Mouse (Mus musculus) kidney, postnatal 0 days (tissue): ENCODE measurements around the gene Lypd4. TPM values are rescaled to one million over a fixed set of nuclear protein-coding genes. Genes with fewer than 3 reads are reported as not detected.

Source experiments
- ATAC-seq: fragments of 200-750 bp; cut with Nextera tagmentation; replicated peaks from 2 replicates; pipeline ENCODE4 v1.8.0; 2017; ENCODE audit warnings: low read depth, moderate number of reproducible peaks, moderate TSS enrichment, moderate library complexity; ENCODE audit not compliant: low FRiP score
- DNase-seq: peaks from one replicate; pipeline ENCODE4 v3.0.0-alpha.2; 2016; ENCODE audit warnings: low spot score
- H3K27ac ChIP-seq: fragments of 300-500 bp; sonication (generic); 2 replicates; pipeline ENCODE4 v1.5.1; 2014; ENCODE audit warnings: mild to moderate bottlenecking
- H3K27me3 ChIP-seq: fragments of 300-500 bp; sonication (generic); 2 replicates; pipeline ENCODE4 v1.6.1; 2014; ENCODE audit warnings: low read length, mixed read lengths; ENCODE audit not compliant: insufficient read depth
- H3K36me3 ChIP-seq: fragments of 300-500 bp; sonication (generic); 2 replicates; pipeline ENCODE4 v1.6.1; 2014; ENCODE audit warnings: low read length, mixed read lengths; ENCODE audit not compliant: insufficient read depth
- H3K4me1 ChIP-seq: fragments of 300-500 bp; sonication (generic); replicated peaks from 2 replicates; pipeline ENCODE4 v1.6.1; 2014; ENCODE audit warnings: antibody characterized with exemption, low read length, mixed read lengths; ENCODE audit not compliant: insufficient read depth
- H3K4me2 ChIP-seq: fragments of 300-500 bp; sonication (generic); 2 replicates; pipeline ENCODE4 v1.6.1; 2014; ENCODE audit warnings: mild to moderate bottlenecking, low read length, moderate library complexity, mixed read lengths
- H3K4me3 ChIP-seq: fragments of 300-500 bp; sonication (generic); replicated peaks from 2 replicates; pipeline ENCODE4 v1.5.1; 2014; ENCODE audit warnings: low read depth, low read length
- H3K9ac ChIP-seq: fragments of 300-500 bp; sonication (generic); 2 replicates; pipeline ENCODE4 v1.6.1; 2014; ENCODE audit warnings: low read depth, low read length
- H3K9me3 ChIP-seq: fragments of 300-500 bp; sonication (generic); replicated peaks from 2 replicates; pipeline ENCODE4 v1.6.1; 2016; ENCODE audit warnings: low read length, inconsistent platforms, mixed read lengths
- CTCF ChIP-seq: IDR thresholded peaks from 2 replicates; pipeline ENCODE4 v1.5.1; 2016; ENCODE audit warnings: antibody characterized with exemption, low read depth, mild to moderate bottlenecking, moderate library complexity
- WGBS: fragments of 180-500 bp; shearing (Covaris S2); extraction: QIAGEN DNeasy Blood & Tissue Kit; methylation state at CpG from one replicate; pipeline ENCODE4 v1.1.7; 2014; 5-methylcytosine and 5-hydroxymethylcytosine counted together
- polyA plus RNA-seq: library from polyadenylated mRNA; unstranded; fragments of >200 nt; fragmentation: Nextera tagmentation; extraction: Ambion mirVana; gene quantifications from 2 replicates; pipeline ENCODE4 v1.2.1, GENCODE M21; 2015

Gene Lypd4
- polyA plus RNA-seq, 1 experiment from 2014 or later, result not detected

- Histone ChIP-seq H3K36me3 (peaks cover 33% of the 10 kb centered on the region; the same call in 1 of the 2 replicates), H3K4me1 (peaks cover 12% of the 10 kb centered on the region; the same call in 1 of the 2 replicates)
- WGBS, result 31% methylated on average over 10 of the region's 10 CpGs
Measured at GRCm38 (mm10) chr7:24890281-24891216, 20.8 kb upstream of the Lypd4 start.

DNA sequence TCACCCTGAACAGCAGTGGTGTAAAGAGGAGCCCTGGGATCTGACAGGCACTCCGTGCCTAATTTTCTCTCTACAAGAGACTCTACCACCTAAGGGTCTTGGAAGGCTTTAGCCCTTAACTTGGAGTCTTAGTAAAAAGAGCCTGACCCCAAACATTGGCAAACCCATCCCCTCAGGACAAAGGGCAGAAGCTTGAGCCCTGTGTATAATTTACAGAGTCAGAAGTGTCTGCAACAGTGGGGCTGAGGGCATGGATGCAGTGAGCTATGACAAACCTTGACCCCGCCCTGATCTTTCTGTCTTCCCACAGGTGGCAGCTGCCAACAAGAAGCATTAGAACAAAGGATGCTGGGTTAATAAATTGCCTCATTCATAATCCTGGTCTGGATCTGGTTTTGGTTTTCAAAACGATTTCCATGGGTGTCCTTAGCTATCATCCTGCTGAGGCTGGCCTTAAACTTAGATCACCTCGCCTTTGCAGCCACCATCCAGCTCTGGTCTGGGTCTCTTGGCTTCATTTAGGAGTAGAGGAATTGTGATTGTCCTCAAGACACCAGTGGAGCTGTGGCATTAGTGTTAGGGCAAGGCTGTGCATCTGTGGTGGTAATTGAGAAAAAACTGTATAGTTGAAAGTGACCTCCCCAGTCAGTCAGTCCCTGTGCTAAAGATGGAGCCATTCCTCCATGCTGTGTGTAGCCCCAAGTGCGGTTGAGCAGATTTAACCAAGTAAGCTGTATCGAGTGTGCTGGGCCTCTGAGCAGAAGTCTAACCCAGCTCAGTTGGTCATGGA lies 19.9 kb upstream of the Lypd4 start:
- peak overlapping the region; percentile 55; the same call in 1 of the 2 replicates for H3K27ac ChIP-seq
- H3K36me3 ChIP-seq, result peaks cover 33% of the 10 kb centered on the region; the same call in 1 of the 2 replicates
- ATAC-seq, result peak; percentile 68
- H3K4me3 ChIP-seq, result no peak overlapping the region
- peak; percentile 47 for DNase-seq
- no peaks in the 10 kb centered on the region for H3K27me3 ChIP-seq
- H3K4me1 ChIP-seq, result peaks cover 12% of the 10 kb centered on the region; the same call in 1 of the 2 replicates
- H3K9ac ChIP-seq, result no peak overlapping the region
- TF ChIP-seq CTCF, result no peak
- no peak overlapping the region for H3K4me2 ChIP-seq
- 64% methylated on average over 6 of the region's 6 CpGs for WGBS
- no peaks in the 10 kb centered on the region for H3K9me3 ChIP-seq

More at GRCm38 (mm10) chr7:24890281-24891216, 20.8 kb upstream of the Lypd4 start:
- Histone ChIP-seq H3K9me3 (no peaks in the 10 kb centered on the region), H3K4me2 (no peak overlapping the region), H3K27ac (peak overlapping the region; percentile 55; the same call in 1 of the 2 replicates), H3K27me3 (no peaks in the 10 kb centered on the region), H3K4me3 (no peak overlapping the region), H3K9ac (no peak overlapping the region)
- TF ChIP-seq CTCF, result peak; percentile 99
- peak; percentile 90 for DNase-seq
- ATAC-seq, result peak; percentile 67

- H3K4me2 ChIP-seq, result peak overlapping the region; percentile 83
- no peak overlapping the region for H3K4me3 ChIP-seq
- H3K9ac ChIP-seq, result peak overlapping the region; percentile 100; the same call in 1 of the 2 replicates
- no peak for ATAC-seq
- peaks cover 12% of the 10 kb centered on the region; the same call in 1 of the 2 replicates for H3K4me1 ChIP-seq
- no peaks in the 10 kb centered on the region for H3K9me3 ChIP-seq
- no peak overlapping the region for H3K27ac ChIP-seq
- H3K27me3 ChIP-seq, result no peaks in the 10 kb centered on the region
- DNase-seq, result no peak
- peaks cover 33% of the 10 kb centered on the region; the same call in 1 of the 2 replicates for H3K36me3 ChIP-seq
- no peak for TF ChIP-seq CTCF
- 58% methylated on average over 4 of the region's 4 CpGs for WGBS
Measured at GRCm38 (mm10) chr7:24887096-24887495, 17.4 kb upstream of the Lypd4 start.

DNA sequence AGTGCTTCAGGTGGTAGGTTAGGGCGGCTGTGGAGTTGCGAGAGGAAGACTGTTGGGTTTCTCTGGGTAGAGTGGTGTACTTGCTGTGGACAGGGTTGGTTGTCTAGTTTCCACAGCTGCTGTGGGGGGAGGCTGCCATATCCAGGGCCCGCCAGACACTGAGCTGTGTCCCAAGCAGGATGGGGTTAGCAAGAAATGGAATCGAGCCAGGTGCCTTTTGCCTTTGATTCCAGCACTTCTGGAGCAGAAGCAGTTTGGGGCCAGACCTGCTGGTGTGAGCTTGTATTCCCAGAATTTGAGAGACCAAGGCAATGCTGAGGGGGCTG lies 16.5 kb upstream of the Lypd4 start:
- 37% methylated on average over 4 of the region's 4 CpGs for WGBS
- peaks cover 33% of the 10 kb centered on the region; the same call in 1 of the 2 replicates for H3K36me3 ChIP-seq
- TF ChIP-seq CTCF, result no peak
- H3K4me2 ChIP-seq, result peak overlapping the region; percentile 83
- peak overlapping the region; percentile 99 for H3K4me3 ChIP-seq
- peak; percentile 4 for DNase-seq
- H3K9me3 ChIP-seq, result no peaks in the 10 kb centered on the region
- no peaks in the 10 kb centered on the region for H3K27me3 ChIP-seq
- H3K27ac ChIP-seq, result no peak overlapping the region; the same call in none of the 2 replicates
- peaks cover 12% of the 10 kb centered on the region; the same call in 1 of the 2 replicates for H3K4me1 ChIP-seq
- H3K9ac ChIP-seq, result peak overlapping the region; percentile 100; the same call in 1 of the 2 replicates
- ATAC-seq, result no peak

- 20% methylated on average over 12 of the region's 12 CpGs for WGBS
- ATAC-seq, result no peak
Measured at GRCm38 (mm10) chr7:24885468-24886307, 15.9 kb upstream of the Lypd4 start.

More at GRCm38 (mm10) chr7:24885468-24886307, 15.9 kb upstream of the Lypd4 start:
- DNase-seq, result no peak
- TF ChIP-seq CTCF, result no peak
- Histone ChIP-seq H3K4me1 (peaks cover 12% of the 10 kb centered on the region; the same call in 1 of the 2 replicates), H3K27ac (peak overlapping the region; percentile 89), H3K9ac (peak overlapping the region; percentile 100), H3K4me3 (peak overlapping the region; percentile 99), H3K9me3 (no peaks in the 10 kb centered on the region), H3K36me3 (peaks cover 33% of the 10 kb centered on the region; the same call in 1 of the 2 replicates), H3K27me3 (no peaks in the 10 kb centered on the region), H3K4me2 (peak overlapping the region; percentile 83)
